Mouse (Mus musculus) layer of hippocampus, adult 18-20 months (tissue): ENCODE measurements around the gene Tomm22. TPM values are rescaled to one million over a fixed set of nuclear protein-coding genes. Genes with fewer than 3 reads are reported as not detected.

Experiments used
- DNase-seq, 2 experiments: peaks; one replicate each; pipeline ENCODE4 v3.0.0; 2022; ENCODE audit warnings: low spot score in 2 of 2
- total RNA-seq, 2 experiments: library from RNA; stranded (reverse); gene quantifications; 2 replicates each; pipeline ENCODE4 v1.2.3; 2021

The Tomm22 gene
- total RNA-seq, 2 experiments from 2014 or later = 96.4 to 98.2 TPM

DNA sequence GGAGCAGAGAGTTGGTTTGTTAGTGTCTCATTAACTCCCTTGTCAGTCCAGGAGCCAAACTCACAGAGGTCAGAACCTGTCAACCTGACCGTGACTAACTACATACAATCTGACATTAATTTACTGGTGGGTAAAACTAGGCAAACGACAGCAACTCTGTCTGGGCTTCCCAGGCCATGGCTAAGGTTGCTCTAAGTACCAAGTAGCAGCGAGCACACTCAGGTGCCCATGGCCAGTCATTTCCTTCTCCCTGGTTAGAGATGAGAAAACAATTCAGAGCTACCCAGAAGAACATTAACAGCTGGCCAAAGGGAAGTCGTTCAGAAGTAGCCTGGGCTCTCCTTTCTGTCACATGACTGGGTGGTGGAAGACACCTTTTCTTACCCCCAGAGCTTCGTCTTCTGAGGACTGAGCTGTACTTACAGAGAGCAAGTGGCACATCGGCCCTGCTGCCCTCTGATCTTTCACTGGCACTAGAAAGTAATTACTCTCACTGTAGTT is 14.5 kb downstream of the Tomm22 start:
- no peak for DNase-seq

DNA sequence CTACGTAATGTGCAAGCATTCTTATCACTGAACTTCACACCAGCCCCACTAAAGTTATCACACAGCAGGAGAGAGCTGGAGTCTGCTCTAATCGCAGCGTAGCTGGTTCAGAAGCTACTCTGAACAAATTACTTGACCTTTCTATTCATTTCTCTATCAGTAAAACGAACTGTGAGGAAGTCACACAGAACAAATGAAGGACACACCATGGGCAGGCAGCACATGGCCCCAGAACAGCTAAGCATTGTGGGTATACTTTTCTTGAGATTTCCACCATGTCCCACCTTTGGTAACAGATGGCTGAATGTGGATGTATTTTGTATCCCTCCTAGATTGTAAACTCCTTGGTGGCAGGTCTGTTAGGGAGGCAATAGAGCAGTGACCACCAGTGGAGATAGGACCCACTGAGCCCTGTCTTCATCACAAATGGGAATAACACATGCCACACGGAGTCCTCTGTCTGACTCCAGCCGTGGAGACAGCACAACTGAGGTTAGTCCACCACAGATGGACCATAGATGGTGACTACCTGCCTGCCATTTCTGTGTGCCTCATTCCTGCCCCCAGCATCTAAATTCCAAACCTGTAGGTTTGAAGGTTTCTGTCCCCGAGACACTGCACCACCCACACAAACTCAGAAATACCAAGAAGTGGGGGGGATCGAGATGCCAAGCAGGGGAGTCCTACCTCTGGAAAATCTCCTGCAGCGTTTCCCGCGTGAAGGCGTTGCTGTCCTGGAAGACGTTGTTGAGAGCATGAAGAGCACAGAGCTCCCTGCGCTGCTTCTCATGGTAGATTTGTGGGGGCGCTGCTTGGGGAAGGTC is 15.6 kb downstream of the Tomm22 start:
- no peak for DNase-seq

DNA sequence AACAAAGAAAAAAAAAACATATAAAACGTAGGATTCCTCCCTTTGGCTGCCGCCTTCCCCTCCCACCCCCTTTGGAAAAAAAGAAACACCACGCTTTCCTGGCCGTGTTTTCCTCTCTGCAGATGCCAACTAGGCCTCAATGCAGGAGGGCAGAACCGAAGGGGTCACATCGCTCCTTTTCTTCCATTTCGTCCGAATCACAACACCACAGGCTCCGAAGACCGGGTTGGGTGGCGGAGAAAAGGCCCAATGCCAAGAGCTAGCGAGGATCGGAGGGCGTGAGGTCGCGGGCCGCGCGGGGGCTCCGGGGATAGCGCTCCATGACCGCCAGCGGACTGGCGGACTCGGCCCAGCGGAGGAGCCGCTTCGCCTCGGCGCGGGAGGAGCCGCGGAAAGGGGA is 16.5 kb downstream of the Tomm22 start:
- DNase-seq = no peak

DNA sequence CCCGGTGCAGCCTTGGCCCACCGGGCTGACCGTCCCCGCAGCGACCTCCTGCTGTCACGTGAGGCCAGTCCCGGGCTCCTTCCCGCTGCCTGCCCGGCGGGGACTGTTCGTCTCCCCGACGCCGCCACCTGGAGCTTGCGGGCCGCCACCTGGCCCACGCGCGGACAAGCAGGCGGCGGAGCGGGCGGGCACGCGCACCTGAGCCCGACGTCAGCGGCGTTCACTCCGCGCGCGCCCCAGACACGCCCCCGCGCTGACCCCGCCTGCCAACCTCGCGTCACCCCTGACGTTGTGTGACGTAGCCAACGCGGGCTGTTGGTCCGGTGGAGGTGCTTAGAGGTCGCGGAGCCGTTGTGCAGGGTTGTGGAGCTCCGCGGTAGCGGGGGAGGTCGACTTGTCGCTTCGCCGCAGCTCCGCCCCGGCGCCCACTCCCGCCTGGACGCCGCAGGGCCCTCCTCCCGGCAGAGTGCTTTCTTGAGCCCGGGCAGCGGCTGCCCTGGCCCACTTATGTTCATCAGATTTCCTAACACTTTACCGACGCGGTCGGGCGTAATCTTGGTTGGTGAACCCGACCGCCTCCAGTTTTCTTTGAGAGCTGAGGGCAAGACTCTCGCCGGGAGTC is 17.1 kb downstream of the Tomm22 start, which contains the start of gene Josd1:
Josd1 (minus strand) TSS at position 274 of the 622 bp plus-strand sequence.
- DNase-seq = peak; percentile 92 to 96

DNA sequence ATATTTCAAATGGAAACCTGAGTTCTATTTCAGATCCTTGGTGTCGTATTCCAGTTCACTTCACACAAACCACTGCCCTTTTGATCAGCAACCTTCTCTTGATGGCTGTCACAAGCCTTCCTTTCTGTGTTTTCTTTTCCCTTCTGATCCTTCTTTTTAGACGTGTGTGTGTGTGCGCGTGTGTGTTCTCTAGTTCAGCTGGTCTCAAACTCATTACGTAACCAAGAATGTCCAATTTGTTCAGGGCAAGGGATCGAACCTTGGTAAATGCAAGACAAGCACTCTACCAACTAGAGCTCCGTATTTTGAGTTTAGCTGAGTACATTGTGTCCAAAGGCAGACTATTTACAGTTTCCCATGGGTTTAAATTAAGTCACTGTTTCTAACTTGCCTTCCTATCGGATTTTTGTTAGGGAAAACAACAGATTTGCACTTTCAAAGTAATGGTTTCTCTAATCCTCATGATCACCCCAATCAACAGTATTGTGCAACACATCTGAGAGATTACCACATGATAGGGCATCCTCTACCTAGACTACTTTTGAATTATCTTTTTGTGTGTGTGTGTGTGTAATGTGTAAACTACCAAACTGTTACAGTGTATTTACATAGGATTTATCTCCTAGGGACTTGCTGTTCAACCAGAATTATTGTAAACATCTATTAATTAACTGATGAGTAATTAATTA is 17.8 kb downstream of the Tomm22 start:
- no peak for DNase-seq

DNA sequence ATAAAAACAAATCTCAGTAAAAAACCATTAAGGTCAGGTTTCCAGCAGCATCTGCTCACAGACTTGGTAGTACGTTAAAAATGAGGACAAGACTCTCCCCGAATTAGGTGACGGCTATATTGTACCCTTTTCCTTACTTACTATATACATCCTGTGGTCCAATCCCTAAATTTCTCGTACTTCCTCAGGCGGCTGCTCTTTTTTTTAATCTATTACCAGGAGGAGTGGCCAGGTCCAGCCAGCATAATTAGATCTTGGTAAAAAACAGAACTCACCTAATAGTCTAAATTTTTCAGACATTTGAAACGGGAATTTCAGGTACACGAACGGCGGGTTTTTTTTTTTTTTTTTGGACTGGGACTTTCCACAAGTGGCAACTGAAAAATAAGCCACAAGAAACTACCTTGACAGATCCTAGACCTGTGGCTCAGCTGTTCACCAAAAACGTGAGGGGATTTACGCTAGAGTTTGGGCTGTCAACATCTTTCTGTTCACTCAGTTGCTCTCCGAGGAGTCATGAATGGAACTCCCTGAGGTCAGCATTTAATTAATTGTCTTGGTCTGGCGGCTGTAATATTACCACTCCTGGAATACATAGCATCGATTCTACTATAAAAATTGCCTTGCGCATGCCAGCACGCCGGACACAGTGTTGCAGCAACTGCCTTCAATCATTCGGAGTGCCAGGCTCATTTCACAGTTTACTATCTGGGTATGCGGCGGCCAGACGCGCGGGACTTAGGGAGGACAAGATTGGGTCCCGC is 19.2 kb downstream of the Tomm22 start:
- no peak for DNase-seq

DNA sequence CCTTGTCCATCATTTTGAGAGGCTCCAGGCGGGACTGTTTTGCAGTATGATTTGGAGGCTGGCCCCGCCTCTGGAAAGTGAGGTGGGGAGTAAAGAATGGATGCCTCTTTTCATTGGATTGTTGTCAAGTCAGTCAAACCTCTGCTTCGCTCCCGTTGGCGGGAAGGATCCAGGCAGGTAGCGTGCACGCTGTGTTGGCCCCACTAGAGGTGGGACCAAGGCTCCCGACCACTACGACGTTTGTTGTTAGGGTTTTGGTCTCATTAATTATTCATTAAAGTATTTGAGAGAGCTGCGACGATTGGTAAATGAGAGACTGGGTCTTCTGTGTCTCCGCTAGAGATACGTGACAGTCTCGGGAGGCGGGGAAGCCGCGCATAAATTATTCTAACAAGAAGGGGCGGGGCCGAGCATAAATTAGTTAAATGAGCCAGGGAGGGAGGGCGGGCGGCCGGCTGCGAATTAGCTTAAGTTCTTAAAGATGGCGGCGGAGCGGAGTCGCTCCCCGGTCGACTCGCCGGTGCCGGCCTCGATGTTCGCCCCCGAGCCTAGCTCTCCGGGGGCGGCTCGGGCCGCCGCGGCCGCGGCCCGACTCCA is 19.9 kb downstream of the Tomm22 start, which contains the start of gene Gtpbp1:
Gtpbp1 (plus strand) TSS at position 420 of the 597 bp plus-strand sequence.
- peak; percentile 98 to 100 for DNase-seq

DNA sequence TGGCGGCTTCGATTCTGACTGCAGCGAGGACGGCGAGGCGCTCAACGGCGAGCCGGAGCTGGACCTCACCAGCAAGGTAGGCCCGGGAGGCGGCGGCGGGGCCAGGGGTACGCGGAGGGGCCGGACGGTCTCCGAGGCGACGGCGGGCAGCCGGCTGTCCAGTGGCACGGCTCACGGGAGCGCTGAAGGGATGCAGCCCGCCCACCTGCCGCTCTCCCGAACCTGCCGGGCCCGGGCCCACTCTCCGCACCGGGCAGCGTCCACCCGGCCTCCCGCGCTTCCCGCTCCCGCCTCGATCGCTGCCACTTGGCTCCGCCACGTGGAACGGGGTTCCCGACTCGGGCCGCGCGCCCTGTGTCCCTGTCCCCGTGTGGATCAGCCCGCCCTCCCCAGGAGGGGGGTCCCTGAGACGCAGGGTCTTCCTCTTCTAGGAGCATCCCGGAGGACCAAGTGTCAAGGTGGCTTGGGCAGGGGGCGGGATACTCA is 20.4 kb downstream of the Tomm22 start:
- no peak for DNase-seq

DNA sequence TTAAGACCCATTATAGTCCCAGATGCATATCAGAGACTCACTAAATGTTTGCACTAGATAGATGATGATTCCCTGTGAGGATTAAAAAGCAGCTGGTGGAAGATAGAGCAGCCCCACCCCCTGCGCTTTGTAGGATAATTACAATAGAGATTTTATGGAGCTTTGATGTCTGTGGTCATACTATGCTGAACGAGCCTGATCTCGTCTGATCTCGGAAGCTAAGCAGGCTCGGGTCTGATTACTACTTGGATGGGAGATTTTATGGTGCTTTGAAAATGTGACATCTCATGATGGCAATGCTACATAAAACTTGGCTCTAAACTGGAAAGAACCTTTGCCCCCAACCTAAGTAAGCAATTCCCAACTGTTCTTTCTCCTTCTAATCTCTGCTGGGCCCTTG is 21.7 kb downstream of the Tomm22 start:
- no peak for DNase-seq

DNA sequence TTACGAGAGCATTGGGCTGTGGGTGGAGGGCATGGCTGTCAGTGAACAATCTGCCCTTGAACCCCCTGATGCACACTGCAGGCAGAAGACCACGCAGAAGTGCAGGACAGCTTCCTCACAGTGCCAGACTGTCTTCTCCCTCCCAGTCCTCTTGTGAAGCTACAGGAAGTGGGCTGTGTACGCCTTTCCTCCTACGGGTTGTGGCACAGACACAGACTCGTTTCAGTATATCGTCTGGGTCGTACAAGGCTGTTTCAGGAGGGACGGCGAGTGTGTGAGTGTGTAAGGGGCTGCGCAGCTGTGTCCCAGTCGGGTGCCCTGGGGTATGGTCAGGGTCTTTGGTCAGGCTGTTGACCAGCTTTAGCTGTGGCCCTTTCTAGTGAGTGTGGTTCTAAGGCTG is 23.1 kb downstream of the Tomm22 start:
- DNase-seq = no peak

DNA sequence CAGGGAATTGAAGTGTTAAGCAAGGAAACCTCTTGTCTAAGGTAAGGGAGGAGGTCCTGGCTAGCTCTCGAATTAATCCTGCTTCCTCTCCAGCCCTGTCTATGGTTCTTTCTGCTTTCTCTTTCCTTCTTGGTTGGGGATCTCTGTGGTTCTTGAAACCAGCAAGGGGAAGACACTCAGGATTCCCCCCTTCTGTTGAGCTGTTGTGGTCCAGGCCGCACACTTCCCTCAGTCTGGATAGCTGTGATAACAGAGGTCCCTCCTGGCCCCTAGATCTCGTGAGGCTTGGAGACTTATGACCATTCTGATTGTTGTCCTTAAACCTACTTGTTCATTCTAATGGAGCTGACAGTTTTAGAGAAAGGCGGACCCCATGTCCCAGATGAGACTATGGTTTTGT is 23.9 kb downstream of the Tomm22 start:
- no peak for DNase-seq

DNA sequence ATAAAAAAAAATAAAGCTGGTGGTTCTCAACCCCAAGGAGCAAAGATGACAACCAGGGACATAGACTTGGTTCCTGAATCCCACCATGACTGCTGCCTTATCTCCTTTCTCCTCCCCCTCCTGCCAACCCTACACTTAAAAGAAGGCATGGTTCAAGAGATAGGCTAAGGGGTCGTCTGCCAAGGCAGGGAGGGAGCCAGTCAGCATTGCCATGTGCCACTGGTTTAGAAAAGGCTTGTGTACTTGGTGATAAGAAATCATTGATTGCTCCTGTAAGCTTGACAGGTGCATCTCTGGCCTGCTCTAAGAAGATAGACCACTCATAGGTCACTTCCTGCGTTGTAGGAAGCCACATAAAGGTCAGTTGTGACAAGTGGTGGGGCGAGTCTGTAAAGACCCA is 24.9 kb downstream of the Tomm22 start:
- no peak for DNase-seq

DNA sequence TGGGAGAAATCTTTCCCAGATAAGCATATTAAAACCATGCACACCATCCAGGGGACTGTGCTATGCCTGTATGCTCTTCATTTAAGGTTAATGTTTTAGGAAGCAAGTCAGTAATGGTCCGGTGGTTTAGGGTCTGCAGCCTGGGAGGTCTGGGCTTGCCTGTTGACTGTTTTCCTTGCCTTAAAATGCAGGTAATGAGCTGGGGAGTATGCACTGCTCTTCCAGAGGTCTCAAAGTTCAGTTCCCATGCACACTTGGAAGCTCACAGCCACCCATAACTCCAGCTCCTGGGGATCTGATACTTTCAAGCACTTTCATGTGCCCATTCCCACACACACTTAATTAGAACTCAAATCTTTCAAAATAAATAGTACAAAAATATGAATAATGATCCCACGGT is 25.8 kb downstream of the Tomm22 start:
- no peak for DNase-seq

DNA sequence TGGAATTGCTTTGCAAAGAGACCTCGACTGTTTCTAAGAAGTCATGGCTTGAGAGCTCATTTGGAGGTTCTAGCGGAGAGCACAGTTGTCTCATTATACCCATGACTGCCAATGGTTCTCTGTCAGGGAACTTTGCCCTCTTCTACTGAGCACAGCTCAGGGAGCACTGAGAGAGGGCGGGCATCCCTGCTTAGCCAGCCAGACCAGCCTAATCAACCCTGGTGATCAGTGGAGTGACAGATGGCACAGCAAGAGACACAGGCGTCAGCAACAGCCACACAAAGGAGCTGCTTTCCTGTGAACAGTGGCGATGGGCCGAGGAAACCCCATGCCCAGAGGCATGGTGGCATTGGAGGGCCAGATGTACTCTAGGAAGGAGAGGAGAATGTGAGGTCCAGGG is 26.4 kb downstream of the Tomm22 start:
- no peak for DNase-seq

DNA sequence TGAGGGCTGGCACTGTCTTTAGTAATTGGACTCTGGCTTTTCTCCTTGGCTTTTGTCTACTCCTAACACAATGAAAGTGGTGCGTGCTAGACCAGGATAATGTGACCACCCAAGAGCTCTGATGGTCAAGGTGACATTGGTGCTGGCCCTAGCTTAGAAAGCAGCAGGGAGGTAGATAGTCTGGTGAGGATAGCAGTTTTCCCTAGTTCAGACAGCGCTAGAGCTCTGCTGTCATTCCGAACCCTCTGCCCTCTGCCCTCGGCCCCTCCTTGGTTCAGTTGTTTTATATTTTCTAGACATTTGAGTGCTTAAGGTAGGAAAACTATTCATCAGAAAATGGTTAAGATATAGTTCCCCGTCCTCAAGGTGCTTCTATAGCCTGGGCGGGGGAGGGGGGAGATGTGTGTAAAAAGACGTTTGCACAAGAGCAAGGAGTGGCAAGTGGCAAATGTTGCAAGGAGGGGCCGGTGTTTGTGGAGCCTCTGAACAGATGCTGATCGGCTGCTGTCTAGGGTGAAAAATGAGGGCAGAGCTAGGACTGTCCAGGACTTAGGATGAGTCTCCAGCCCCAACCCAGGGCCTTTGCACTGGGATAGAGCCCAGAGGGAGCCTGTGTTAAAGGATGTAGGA is 27.0 kb downstream of the Tomm22 start:
- DNase-seq = no peak

DNA sequence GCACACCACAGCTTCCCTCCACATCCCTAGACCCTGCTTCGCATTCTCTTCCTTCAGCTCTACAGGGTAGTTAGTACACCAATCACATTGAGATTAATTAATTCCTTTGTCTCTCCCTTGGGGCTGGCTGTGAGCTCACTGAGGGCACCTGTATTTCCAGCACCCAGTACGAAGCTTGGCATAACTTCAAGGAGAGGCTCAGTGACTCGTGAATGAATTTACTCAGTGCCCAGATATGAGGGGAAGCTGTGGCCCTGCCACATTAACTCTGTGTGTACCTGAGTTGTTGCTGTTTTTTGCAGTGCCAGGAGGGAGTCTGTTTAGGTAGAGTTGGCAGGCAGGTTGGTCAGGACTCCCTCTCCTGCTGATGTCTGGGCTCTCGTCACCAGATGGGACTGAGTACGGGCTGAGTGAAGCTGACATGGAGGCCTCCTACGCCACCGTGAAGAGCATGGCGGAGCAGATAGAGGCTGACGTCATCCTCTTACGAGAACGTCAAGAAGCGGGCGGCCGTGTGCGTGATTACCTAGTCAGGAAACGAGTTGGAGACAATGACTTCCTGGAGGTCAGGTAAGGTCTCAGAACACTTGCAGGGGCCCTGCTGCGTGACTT is 36.0 kb downstream of the Tomm22 start:
- DNase-seq = no peak

DNA sequence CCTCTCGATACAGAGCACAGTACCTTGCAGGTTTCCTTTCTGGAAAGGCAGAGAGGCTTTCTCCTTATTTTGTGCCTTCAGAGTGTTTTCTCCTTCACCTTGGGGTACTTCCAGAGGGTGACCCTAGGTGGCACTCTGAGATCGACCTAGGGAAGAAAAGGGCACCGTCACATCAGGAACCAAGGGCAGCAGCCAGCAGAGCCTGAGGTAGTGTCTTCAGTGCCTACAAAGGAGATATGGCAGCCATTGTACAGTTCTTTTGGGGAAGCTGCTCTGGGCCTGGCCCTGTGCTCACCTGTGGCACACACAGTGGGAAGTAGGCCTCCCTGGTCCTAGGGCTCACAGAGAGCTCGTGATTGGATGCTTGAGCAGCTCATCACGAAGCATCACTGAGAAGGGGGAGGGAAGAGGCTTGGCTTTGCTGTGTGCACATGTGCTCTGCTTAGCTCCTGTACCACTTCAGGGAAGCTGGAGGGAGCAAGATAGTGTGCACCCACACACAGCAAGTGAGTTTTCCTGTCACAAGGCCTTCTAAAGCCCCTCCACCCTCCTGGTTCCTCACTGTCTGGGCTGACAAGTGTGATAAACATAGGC is 37.7 kb downstream of the Tomm22 start:
- no peak for DNase-seq

DNA sequence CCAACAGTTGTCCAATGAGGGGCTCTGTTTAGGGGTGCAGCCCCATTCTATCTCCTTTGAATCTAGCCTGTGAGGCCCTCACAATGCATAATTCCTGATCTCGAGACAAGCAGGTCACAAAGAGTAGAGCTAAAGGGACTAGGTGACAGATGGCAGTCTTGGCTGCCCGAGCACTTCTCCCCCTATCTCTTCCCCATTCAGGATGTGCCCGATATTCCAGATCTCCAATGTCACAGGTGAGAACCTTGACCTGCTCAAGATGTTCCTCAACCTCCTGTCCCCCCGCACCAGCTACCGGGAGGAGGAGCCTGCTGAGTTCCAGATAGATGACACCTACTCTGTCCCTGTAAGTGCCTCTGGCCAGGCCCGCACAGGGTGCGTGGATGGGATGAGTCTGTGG is 45.0 kb downstream of the Tomm22 start:
- no peak for DNase-seq

DNA sequence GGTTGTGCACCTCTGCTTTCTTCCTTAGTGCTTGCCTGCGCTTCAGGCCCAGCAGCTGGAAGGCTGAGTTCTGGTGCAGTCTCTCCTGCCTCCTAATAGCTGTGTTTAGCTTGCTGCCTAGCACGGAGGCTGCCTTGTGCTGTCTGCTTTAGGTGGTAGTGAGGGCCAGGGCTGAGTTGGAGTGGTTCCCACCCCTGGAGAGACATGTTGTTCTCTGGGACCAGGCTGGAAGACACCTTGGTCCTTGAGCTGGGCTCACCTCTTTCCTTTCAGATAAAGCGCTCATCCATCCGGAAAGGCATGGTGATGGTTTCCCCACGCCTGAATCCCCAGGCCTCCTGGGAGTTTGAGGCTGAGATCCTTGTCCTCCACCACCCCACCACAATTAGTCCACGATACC is 46.0 kb downstream of the Tomm22 start:
- DNase-seq = no peak
